Mouse (Mus musculus) cortical plate, adult 2 months (tissue): ENCODE measurements at regions not wholly inside any gene's neighbourhood (a gene's known extent, or its start where the extent isn't known, plus 50 kb on each side); places are given as distances from the start of the nearest gene placed in this dataset.

Source experiments
- H3K27ac ChIP-seq: fragments of 200-500 bp; 2 replicates; pipeline ENCODE4 v1.5.1; 2012; ENCODE audit warnings: low read length, control low read depth, inconsistent platforms; ENCODE audit not compliant: insufficient read depth
- H3K4me1 ChIP-seq: fragments of 200-500 bp; 2 replicates; pipeline ENCODE4 v1.6.1; 2011; ENCODE audit warnings: low read length; ENCODE audit not compliant: control insufficient read depth, insufficient read depth
- H3K4me3 ChIP-seq: fragments of 200-500 bp; 2 replicates; pipeline ENCODE4 v1.5.1; 2011; ENCODE audit warnings: mild to moderate bottlenecking, low read length, control low read depth; ENCODE audit not compliant: insufficient read depth
- CTCF ChIP-seq: fragments of 200-500 bp; IDR thresholded peaks from 2 replicates; pipeline ENCODE4 v1.5.1; 2011; ENCODE audit warnings: mild to moderate bottlenecking, control low read depth, low read length; ENCODE audit not compliant: insufficient read depth; ENCODE audit errors: extremely low read depth
- POLR2A ChIP-seq: fragments of 200-500 bp; IDR thresholded peaks from 2 replicates; pipeline ENCODE4 v1.6.1; 2011; ENCODE audit warnings: mild to moderate bottlenecking, low read length, control low read depth; ENCODE audit not compliant: insufficient read depth; ENCODE audit errors: extremely low read depth

GRCm38 (mm10) chr13:73034886-73035285 lies 225.4 kb upstream of the Irx4 start:
- H3K4me3 ChIP-seq = no peak overlapping the region
- no peak for TF ChIP-seq POLR2A
- no peak for TF ChIP-seq CTCF
- no peaks in the 10 kb centered on the region for H3K4me1 ChIP-seq
- no peak overlapping the region for H3K27ac ChIP-seq

DNA sequence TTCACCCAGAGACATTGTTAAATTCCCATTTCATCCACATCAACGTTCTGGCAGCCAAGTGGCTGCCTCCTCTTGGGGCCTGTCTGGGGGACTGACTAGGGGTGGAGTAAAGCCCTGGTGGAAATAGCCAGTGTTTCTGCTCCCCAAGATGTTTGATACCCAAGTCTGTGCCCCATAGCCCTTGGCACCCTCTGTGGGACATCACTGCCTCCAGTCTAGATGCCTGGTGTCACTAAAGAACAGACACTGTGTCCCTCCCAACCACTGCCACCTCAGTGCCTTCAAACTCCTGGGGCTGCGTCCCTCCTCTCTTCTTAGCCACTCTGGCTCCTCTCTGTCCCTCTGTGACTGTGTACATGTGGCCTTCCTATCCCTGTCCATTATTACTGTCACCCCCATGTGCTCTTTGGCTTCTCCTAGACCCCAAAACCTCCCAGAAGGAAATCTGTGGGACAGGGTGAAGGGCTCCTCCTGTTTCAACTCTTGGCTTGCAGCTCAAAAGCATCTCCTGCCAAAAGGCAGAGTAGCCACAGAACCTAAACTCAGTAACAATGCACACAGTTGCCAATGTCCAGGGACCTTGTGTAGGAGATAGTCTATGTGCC lies 224.8 kb upstream of the Irx4 start:
- H3K27ac ChIP-seq = no peak overlapping the region
- TF ChIP-seq POLR2A = no peak
- TF ChIP-seq CTCF = no peak

DNA sequence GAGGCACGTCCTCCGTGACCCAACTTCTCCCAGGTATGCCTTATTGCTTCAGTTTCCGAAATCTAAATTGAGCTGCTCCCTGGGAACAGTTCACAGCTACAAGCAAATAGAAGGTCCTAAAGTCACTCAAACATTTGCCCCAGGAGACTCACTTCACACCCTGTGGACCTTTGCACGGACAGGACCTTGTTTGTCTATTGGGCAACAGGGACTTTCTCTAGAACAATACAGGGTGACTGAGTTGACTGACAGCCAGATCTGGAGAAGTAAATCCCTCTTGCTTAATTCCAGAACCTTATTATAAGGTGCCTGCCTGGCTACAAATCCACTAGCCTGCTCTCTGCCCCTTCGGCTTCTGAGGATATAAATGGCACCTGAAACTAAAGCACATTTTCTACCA lies 220.5 kb upstream of the Irx4 start:
- TF ChIP-seq POLR2A = no peak
- H3K4me1 ChIP-seq = no peaks in the 10 kb centered on the region
- no peak overlapping the region for H3K4me3 ChIP-seq
- no peak overlapping the region for H3K27ac ChIP-seq

More for the DNA sequence above, 224.8 kb upstream of the Irx4 start:
- Histone ChIP-seq H3K4me3 (no peak overlapping the region), H3K4me1 (no peaks in the 10 kb centered on the region)

- H3K4me3 ChIP-seq = no peak overlapping the region
- H3K4me1 ChIP-seq = no peaks in the 10 kb centered on the region
- TF ChIP-seq CTCF (no peak), POLR2A (no peak)
- H3K27ac ChIP-seq = no peak overlapping the region
These were observed 218.8 kb upstream of the Irx4 start for GRCm38 (mm10) chr13:73041233-73042040.

DNA sequence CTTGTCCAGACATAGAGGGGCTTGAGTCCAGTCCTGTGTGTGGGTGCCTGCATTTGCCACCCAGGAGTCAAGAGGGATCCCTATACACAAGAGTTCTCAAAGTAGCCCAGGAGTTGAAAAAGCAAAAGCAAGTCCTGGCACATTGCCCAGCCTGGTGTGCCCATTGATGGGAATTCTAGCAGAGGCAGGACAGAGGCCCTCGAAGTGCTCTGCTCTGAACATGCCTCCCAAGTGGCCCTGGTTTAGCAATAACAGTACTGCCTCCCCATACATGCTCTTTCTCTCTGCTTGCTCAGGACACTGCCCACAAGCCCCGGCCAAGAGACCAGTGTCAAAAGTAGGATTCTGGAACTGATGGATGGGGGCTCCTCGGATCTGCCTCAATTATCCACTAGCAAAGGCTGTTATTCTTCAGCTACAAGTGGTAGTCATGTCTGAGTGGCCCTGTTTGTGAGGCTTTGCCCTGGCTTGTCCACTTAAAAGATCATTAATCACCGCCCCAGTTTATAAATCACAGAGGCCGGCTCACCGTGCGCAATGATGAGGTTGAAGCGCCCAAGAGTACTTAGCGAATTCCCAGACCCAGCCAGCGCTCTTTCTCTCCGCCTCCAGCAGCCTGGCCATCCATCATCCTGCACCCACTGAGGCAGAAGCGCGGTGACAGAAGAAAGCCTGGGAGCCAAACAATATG lies 190.3 kb upstream of the Irx4 start:
- Histone ChIP-seq H3K4me1 (no peaks in the 10 kb centered on the region), H3K4me3 (no peak overlapping the region), H3K27ac (no peak overlapping the region)
- no peak for TF ChIP-seq POLR2A
- no peak for TF ChIP-seq CTCF

DNA sequence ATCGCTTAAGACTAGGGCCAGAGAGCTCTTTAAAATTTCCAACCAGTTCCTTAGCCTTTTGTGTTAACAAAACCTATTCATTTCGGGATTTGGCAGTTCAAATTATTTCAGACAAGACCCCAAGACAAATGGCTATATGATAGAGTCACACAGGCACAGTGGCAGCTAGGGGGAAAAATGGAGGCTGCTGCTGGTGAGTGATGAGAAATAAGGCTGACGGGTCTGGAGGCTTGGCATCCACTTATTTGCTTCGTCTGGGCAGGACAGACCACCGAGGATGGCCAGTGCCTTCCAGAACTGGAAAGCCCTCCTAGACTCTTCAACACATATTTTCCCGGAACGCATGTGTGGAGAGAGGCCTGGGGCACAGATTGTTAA lies 189.8 kb upstream of the Irx4 start:
- no peaks in the 10 kb centered on the region for H3K4me1 ChIP-seq
- H3K27ac ChIP-seq = no peak overlapping the region
- H3K4me3 ChIP-seq = no peak overlapping the region
- TF ChIP-seq POLR2A (no peak), CTCF (no peak)

DNA sequence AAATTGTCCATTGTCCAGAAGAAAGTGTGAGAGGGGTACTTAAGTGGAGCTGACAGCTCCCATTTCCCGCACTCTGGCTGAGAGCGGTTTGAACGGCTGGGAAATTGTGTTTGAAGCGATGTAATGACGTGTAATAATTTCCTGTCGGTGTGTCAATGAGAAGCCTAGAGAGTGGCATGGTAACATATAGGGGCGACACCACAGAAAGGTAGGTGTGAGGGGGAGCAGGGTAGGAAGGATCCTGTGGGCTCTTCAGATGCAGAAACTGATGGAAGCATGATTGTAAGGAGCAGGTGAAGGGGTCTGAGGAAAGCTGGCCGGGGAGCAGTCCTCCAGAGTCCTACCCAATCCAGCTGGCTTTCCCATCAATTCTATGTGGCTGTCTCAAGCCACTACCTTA lies 189.2 kb upstream of the Irx4 start:
- TF ChIP-seq POLR2A (no peak), CTCF (no peak)

DNA sequence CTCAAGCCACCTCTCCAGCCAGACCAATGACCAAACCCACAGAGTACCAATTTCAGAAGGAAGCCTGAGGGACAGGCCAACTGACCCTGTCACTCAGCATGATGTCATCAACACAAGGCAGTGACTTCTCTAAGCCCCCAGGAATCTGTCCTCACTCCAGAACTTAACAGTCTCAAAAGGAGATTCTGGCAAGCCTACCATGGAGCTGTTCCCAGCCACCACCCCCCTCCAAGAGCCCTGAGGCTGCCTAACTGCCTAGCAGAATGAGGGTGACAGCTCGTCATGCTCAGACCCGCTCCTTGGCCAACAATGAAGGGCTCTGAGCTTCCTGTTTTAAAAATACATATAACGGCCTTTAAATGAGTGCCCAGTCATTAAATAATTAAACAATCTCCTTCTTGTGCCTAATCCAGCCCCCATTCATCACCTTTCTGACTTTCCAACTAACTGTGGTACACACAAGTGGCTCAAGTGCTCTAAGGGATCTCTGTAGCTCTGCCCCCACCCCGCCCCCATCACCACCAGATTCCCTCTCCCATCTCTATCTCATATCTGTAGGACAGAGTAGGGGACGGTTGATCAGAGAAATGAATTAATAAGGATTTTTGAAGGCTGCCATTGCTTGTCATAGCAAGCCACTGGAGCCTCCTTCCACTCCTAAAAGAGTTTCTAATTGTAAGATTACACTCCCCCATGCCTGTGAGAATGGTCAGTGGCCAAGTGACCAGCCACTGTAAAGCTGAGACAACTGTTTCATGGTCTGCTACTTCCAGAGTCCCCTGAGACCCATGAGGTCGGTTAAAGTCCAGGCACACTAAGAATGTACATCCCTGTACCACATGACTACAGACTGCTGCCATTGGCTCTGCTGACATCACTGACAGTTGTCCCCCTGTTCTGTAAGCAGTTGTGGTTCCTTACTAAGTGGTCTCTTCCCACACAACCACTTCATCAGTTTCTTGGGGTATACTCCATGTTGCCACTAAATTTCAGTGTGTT lies 188.1 kb upstream of the Irx4 start:
- TF ChIP-seq CTCF (no peak), POLR2A (no peak)
- no peaks in the 10 kb centered on the region for H3K4me1 ChIP-seq
- H3K4me3 ChIP-seq = no peak overlapping the region
- H3K27ac ChIP-seq = no peak overlapping the region

More for the DNA sequence above, 189.2 kb upstream of the Irx4 start:
- Histone ChIP-seq H3K4me3 (no peak overlapping the region), H3K4me1 (no peaks in the 10 kb centered on the region), H3K27ac (no peak overlapping the region)

DNA sequence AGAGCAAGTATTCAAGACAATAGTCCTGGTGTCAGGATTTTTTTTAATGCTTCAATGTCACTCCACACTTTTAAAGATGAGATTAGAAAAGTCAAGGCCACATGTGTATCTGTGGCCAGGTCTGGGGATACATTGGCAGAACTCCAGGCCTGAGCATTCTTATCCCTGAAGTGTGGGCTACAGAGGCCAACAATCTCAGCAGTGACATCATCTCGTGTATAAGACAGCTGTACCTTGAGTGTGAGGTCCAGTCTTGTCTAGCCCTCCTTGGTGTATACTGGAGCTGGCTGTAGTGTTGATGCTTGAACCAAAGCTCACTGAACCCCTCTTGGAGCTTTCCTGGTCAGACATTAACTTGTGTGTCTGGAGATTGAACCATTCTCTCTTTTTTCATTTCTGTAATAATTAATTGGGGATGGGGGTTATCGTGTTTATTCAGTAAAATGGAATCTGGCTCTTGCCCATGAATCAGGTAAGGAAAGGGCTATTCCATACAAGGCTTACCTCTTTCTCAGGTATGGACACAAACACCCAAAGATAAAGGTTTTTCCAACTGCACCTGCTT lies 182.3 kb upstream of the Irx4 start:
- Histone ChIP-seq H3K27ac (no peak overlapping the region), H3K4me1 (no peaks in the 10 kb centered on the region), H3K4me3 (no peak overlapping the region)
- TF ChIP-seq POLR2A = no peak
- TF ChIP-seq CTCF = no peak
